Mouse (Mus musculus) testis, adult 2 months (tissue): Measurements from ENCODE around the gene Spast.

Source experiments
- CTCF ChIP-seq: fragments of 200-500 bp; IDR thresholded peaks from 2 replicates; pipeline ENCODE4 v1.5.1; 2012; ENCODE audit warnings: low read depth, mild to moderate bottlenecking, inconsistent platforms, low read length, moderate library complexity; ENCODE audit not compliant: control insufficient read depth, insufficient read depth, insufficient replicate concordance
- POLR2A ChIP-seq: fragments of 200-500 bp; IDR thresholded peaks from 2 replicates; pipeline ENCODE4 v1.6.1; 2012; ENCODE audit warnings: low read depth, mild to moderate bottlenecking, inconsistent platforms, low read length, moderate library complexity; ENCODE audit not compliant: control insufficient read depth

- TF ChIP-seq CTCF = no peak
- no peak for TF ChIP-seq POLR2A
Observed at GRCm38 (mm10) chr17:74394855-74395254, 56.1 kb downstream of the Spast start.
